Mouse (Mus musculus) kidney, postnatal 14 days (tissue): ENCODE results near the gene Map4k2.

Experiments used
- DNase-seq: peaks from one replicate; pipeline ENCODE4 v3.0.0; 2022; ENCODE audit warnings: mixed read lengths

The Map4k2 gene

GRCm38 (mm10) chr19:6347615-6348014 lies 6.7 kb downstream of the Map4k2 start:
- DNase-seq: no peak

- peak; percentile 33 for DNase-seq
Measured at GRCm38 (mm10) chr19:6348717-6349116, 7.8 kb downstream of the Map4k2 start.

GRCm38 (mm10) chr19:6349215-6349983 lies 8.5 kb downstream of the Map4k2 start:
- peak; percentile 70 for DNase-seq

GRCm38 (mm10) chr19:6351431-6352106 lies 10.6 kb downstream of the Map4k2 start:
- DNase-seq: no peak

GRCm38 (mm10) chr19:6352107-6352505 lies 11.2 kb downstream of the Map4k2 start:
- DNase-seq: no peak

- DNase-seq: no peak
Measured at GRCm38 (mm10) chr19:6354030-6354429, 13.1 kb downstream of the Map4k2 start.

GRCm38 (mm10) chr19:6361291-6361690 lies 20.4 kb downstream of the Map4k2 start:
- no peak for DNase-seq

- DNase-seq: no peak
Measured at GRCm38 (mm10) chr19:6363091-6363410, 22.1 kb downstream of the Map4k2 start.

GRCm38 (mm10) chr19:6363411-6364240 lies 22.7 kb downstream of the Map4k2 start, which contains the start of gene Sf1:
Sf1 (plus strand) TSS chr19:6363690.
- peak; percentile 100 for DNase-seq

- DNase-seq: peak; percentile 95
Measured at GRCm38 (mm10) chr19:6364317-6364725, 23.4 kb downstream of the Map4k2 start.

- DNase-seq: no peak
Measured at GRCm38 (mm10) chr19:6364842-6365241, 23.9 kb downstream of the Map4k2 start.

- DNase-seq: no peak
Measured at GRCm38 (mm10) chr19:6370175-6370574, 29.2 kb downstream of the Map4k2 start.

- no peak for DNase-seq
Measured at GRCm38 (mm10) chr19:6372433-6372832, 31.5 kb downstream of the Map4k2 start.

GRCm38 (mm10) chr19:6373539-6374400 lies 32.8 kb downstream of the Map4k2 start:
- DNase-seq: peak; percentile 87

GRCm38 (mm10) chr19:6374571-6374970 lies 33.6 kb downstream of the Map4k2 start:
- no peak for DNase-seq

GRCm38 (mm10) chr19:6375423-6376254 lies 34.7 kb downstream of the Map4k2 start:
- no peak for DNase-seq

- DNase-seq: peak; percentile 53
Measured at GRCm38 (mm10) chr19:6376255-6376564, 35.3 kb downstream of the Map4k2 start.

GRCm38 (mm10) chr19:6376643-6377042 lies 35.7 kb downstream of the Map4k2 start:
- DNase-seq: no peak

- no peak for DNase-seq
Measured at GRCm38 (mm10) chr19:6377327-6378040, 36.5 kb downstream of the Map4k2 start.

GRCm38 (mm10) chr19:6380411-6381166 lies 39.7 kb downstream of the Map4k2 start:
- DNase-seq: no peak
